Mouse (Mus musculus) heart, embryonic 15.5 days (tissue): ENCODE results near the gene Adarb1. TPM values are rescaled to one million over a fixed set of nuclear protein-coding genes. Genes with fewer than 3 reads are reported as not detected.

Experiments used
- ATAC-seq: fragments of 200-750 bp; cut with Nextera tagmentation; replicated peaks from 2 replicates; pipeline ENCODE4 v1.8.0; 2017; ENCODE audit warnings: low read depth, moderate TSS enrichment; ENCODE audit not compliant: insufficient number of reproducible peaks, insufficient read depth, low FRiP score
- H3K27ac ChIP-seq: fragments of 300-500 bp; sonication (generic); 2 replicates; pipeline ENCODE4 v1.5.1; 2015; ENCODE audit warnings: mild to moderate bottlenecking, inconsistent platforms
- H3K27me3 ChIP-seq: fragments of 300-500 bp; sonication (generic); 2 replicates; pipeline ENCODE4 v1.6.1; 2015; ENCODE audit warnings: inconsistent platforms
- H3K36me3 ChIP-seq: fragments of 300-500 bp; sonication (generic); 2 replicates; pipeline ENCODE4 v1.6.1; 2015; ENCODE audit warnings: mild to moderate bottlenecking, inconsistent platforms
- H3K4me1 ChIP-seq: fragments of 300-500 bp; sonication (generic); replicated peaks from 2 replicates; pipeline ENCODE4 v1.6.1; 2015; ENCODE audit warnings: inconsistent platforms
- H3K4me2 ChIP-seq: fragments of 300-500 bp; sonication (generic); 2 replicates; pipeline ENCODE4 v1.6.1; 2015; ENCODE audit warnings: inconsistent platforms, mild to moderate bottlenecking, moderate library complexity
- H3K4me3 ChIP-seq: fragments of 300-500 bp; sonication (generic); 2 replicates; pipeline ENCODE4 v1.5.1; 2015; ENCODE audit warnings: mild to moderate bottlenecking, inconsistent platforms
- H3K9ac ChIP-seq: fragments of 300-500 bp; sonication (generic); 2 replicates; pipeline ENCODE4 v1.6.1; 2015; ENCODE audit warnings: mild to moderate bottlenecking, inconsistent platforms
- H3K9me3 ChIP-seq: fragments of 300-500 bp; sonication (generic); replicated peaks from 2 replicates; pipeline ENCODE4 v1.6.1; 2016; ENCODE audit warnings: inconsistent platforms
- WGBS: fragments of 180-500 bp; shearing (Covaris S2); methylation state at CpG from one replicate; pipeline ENCODE4 v1.1.7; 2015; ENCODE audit warnings: mixed read lengths; 5-methylcytosine and 5-hydroxymethylcytosine counted together
- polyA plus RNA-seq: library from polyadenylated mRNA; unstranded; fragments of >200 nt; fragmentation: Nextera tagmentation; extraction: Ambion mirVana; gene quantifications from 2 replicates; pipeline ENCODE4 v1.2.1, GENCODE M21; 2015

Adarb1 gene
- polyA plus RNA-seq, 1 experiment from 2014 or later: 14.0 TPM

DNA sequence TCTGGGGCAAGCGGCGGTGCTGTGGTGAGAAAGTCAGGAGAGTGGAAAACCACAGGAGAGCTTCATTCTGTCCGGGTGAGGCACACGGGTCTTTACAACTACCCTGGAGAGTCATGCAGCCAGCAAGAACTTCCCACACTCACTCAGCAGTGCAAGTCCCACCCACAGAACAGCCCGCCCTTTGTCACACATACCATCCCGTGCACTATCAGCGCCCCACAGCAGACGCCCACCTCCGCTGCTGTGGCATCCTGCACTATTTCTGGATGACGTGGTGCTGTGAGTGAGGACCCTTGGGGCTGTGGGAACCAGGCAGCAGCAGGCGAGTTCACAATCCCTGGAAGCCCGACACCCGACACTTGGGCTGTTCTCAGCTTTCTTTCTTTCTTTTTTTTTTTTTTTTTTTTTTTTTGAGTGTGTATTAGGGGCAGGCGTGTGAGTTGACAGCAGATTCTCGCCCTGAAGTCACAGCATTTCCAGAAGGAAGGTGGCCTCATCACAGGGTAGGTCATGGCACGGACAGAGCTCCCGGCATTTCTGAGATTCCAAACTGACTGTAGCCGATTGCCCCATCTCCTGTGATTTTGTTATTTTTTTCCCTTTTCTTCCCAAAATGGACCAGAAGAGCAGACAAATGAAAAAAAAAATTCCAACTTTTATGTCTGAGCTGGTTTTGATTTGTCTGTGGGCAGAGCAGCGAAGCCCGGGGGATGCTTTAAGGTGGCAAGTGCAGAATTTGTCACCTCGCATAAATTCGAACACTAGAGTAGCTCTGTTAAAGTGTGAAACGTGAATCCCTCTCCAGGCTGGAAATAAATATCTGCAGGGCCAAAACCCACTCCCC is 31.5 kb upstream of the Adarb1 start:
- peak overlapping the region; percentile 35; the same call in 1 of the 2 replicates for H3K9ac ChIP-seq
- ATAC-seq: peak; percentile 75
- peak overlapping the region; percentile 62 for H3K4me2 ChIP-seq
- no peaks in the 10 kb centered on the region for H3K27me3 ChIP-seq
- peak overlapping the region; percentile 35 for H3K4me3 ChIP-seq
- no peaks in the 10 kb centered on the region for H3K36me3 ChIP-seq
- 11% methylated on average over 23 of the region's 23 CpGs for WGBS
- H3K4me1 ChIP-seq: peaks cover 42% of the 10 kb centered on the region
- H3K9me3 ChIP-seq: no peaks in the 10 kb centered on the region
- H3K27ac ChIP-seq: peak overlapping the region; percentile 83

DNA sequence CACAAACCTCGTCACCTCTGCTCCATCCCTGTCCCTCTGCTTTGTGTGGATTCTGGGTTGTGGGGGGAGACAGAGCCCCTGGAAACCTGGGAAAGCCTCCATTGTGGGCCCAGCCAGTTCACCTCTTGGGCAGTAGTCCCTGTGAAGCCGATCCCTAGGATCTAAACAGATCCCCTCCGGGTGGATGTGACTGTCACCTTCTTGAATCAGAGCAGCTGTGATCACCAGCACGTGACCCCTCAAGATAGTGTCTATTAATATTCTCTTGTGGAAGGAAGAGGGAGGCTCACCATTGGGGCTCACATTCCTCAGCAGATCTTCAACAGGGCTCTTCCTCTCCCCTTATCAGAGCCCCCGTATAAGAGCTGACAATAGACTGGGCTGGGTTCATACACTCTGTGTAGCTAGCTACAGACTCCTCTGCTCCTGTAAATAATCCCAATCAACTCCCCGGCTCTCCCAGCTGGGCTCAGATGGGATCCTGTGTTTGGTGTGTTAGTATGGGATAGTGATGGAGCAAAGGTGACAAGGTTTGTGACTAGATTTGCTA is 30.7 kb upstream of the Adarb1 start:
- Histone ChIP-seq H3K27ac (peak overlapping the region; percentile 83), H3K27me3 (no peaks in the 10 kb centered on the region), H3K4me2 (peak overlapping the region; percentile 62), H3K4me3 (peak overlapping the region; percentile 35), H3K9me3 (no peaks in the 10 kb centered on the region), H3K4me1 (peaks cover 38% of the 10 kb centered on the region), H3K36me3 (no peaks in the 10 kb centered on the region), H3K9ac (peak overlapping the region; percentile 35; the same call in 1 of the 2 replicates)
- 20% methylated on average over 6 of the region's 6 CpGs for WGBS
- 0 out of 2 replicates have a peak, but pooled peaks have one; percentile 28 for ATAC-seq

DNA sequence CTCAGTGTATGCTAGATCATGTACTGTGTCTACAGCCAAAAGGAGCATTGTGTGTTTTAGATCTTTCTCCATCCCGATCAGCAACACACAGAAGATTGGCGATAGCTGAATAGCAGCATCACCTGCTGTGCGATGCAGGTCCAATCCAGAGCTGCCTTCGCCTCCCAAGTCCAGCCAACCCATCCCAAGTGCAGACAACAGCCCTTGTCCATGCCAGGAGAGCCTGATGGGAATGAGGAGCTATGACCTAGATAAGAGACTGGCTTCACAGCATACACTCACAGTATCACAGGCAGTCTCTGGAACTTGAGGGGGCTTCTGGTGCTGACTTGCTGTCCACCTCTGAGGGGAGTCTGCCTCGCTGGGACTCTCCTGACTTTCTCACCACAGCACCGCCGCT is 30.1 kb upstream of the Adarb1 start:
- H3K4me3 ChIP-seq: no peak overlapping the region
- no peak for ATAC-seq
- no peaks in the 10 kb centered on the region for H3K9me3 ChIP-seq
- no peak overlapping the region for H3K9ac ChIP-seq
- H3K27ac ChIP-seq: peak overlapping the region; percentile 83
- no peaks in the 10 kb centered on the region for H3K27me3 ChIP-seq
- no peaks in the 10 kb centered on the region for H3K36me3 ChIP-seq
- H3K4me1 ChIP-seq: peaks cover 38% of the 10 kb centered on the region
- H3K4me2 ChIP-seq: no peak overlapping the region
- WGBS: 62% methylated on average over 7 of the region's 7 CpGs

DNA sequence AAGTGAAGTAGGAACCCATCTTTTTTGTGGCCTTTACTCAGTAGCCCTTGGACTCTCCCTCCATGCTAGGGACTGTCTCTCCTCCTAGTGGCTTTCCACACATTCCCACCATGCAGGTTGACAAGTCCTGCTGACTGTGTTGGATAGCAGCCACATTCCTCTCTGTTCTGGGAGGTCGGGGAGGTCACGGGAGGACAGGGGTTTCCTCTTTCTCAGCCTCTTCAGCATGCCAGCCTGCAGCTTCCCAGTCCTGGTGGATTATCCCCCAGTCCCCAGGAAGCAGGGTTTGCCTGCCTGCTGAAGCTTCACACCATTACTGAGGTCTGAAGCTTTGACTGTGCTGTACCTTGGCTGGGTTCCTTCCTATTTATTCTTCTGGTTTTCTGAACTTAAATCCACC is 29.7 kb upstream of the Adarb1 start:
- Histone ChIP-seq H3K9me3 (no peaks in the 10 kb centered on the region), H3K27ac (peak overlapping the region; percentile 83), H3K9ac (no peak overlapping the region), H3K4me3 (no peak overlapping the region), H3K27me3 (no peaks in the 10 kb centered on the region), H3K4me1 (peaks cover 38% of the 10 kb centered on the region), H3K36me3 (no peaks in the 10 kb centered on the region), H3K4me2 (no peak overlapping the region)
- ATAC-seq: peak; percentile 42
- WGBS: 2% methylated on average over 2 of the region's 2 CpGs

DNA sequence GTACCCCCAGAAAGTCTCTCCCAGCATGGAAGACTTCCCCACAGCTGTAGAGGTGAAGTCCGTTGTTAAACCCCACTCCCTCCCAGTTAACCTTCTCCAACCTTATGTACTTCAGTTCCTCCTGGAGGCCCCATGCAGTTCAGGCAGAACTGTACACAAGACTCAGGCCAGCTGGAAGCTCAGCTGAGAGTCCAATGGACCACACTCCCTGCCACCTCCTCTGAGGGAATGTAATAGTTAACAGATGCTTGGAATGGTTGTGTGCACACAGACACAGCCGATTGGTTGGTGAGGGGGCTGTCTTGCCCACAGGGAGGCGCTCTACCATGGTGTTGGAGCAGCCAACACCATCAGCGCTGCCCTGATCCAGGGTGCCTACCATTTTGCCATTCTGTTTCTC is 24.2 kb upstream of the Adarb1 start:
- Histone ChIP-seq H3K4me1 (peaks cover 31% of the 10 kb centered on the region), H3K4me3 (no peak overlapping the region), H3K27me3 (no peaks in the 10 kb centered on the region), H3K27ac (peak overlapping the region; percentile 78), H3K4me2 (no peak overlapping the region), H3K9me3 (no peaks in the 10 kb centered on the region), H3K36me3 (no peaks in the 10 kb centered on the region), H3K9ac (no peak overlapping the region)
- 75% methylated on average over 4 of the region's 4 CpGs for WGBS
- ATAC-seq: no peak

DNA sequence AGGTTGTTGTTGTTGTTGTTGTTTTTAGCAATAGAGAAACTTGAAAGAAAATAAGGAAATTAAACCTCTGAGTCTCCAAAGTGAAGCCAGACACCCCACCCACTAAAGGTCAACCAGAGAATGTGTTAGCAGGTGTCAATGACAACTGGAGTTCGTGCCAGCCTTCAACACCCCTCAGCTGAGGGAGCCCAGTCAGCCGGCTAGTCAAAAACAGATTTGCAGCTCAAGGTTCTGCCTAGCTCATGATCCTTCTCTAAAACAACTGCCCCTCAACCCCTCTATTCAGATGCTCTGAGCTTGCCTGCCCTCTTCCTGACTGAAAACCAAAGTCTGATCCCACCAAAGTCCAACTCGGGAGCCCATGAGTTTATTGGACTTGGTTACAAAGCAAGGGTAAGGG is 23.7 kb upstream of the Adarb1 start:
- no peak overlapping the region for H3K4me2 ChIP-seq
- no peak; the same call in 1 of the 2 replicates for ATAC-seq
- no peaks in the 10 kb centered on the region for H3K36me3 ChIP-seq
- H3K27ac ChIP-seq: peak overlapping the region; percentile 78
- 50% methylated on average over 3 of the region's 3 CpGs for WGBS
- peaks cover 28% of the 10 kb centered on the region for H3K4me1 ChIP-seq
- H3K9ac ChIP-seq: no peak overlapping the region
- no peaks in the 10 kb centered on the region for H3K9me3 ChIP-seq
- no peak overlapping the region for H3K4me3 ChIP-seq
- H3K27me3 ChIP-seq: no peaks in the 10 kb centered on the region

DNA sequence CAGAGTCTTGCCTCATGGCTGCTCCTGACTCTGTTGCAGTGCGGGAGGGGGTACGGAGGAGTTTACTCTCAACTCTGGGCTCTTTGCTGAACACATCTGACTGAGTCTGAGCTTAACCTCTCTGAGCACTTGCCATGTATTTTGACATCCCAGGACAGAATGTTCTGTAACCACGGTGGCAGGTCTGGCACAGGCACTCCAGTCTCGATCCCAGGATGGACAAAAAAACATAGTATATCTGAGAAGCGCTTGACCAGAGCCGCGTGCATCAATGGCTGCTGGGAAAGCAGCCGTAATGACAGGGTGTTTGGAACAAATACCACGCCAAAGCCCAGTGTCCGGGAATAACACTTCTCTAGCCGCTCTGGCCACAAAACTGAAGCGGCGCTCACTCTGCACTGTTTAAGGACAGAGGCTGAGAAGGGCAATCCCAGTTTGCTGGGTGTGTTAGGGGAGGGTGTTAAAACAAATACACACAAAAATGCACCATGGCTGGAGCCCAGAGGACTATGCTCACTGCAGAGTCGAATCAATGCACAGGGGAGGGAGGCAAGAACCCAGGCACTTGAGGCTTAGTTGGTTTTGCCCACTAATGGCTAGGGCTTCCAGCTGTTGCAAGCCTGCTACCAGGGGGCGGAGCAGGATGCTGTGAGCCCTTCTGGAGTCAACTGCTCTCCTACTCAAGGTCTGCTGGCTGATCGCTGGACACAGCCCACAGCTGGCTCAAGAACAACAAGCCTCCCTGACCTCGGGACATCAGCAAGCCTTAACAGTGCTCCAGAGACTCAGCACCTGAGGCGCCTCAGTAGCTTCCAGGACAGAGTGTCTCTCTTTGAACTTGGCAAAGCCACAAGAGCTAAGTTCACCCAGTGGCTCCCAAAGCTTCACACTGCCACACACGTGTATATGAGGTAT is 23.0 kb upstream of the Adarb1 start:
- H3K4me2 ChIP-seq: peak overlapping the region; percentile 41
- WGBS: 30% methylated on average over 19 of the region's 19 CpGs
- no peaks in the 10 kb centered on the region for H3K36me3 ChIP-seq
- peak; percentile 58 for ATAC-seq
- no peak overlapping the region for H3K9ac ChIP-seq
- H3K27me3 ChIP-seq: no peaks in the 10 kb centered on the region
- no peaks in the 10 kb centered on the region for H3K9me3 ChIP-seq
- H3K27ac ChIP-seq: peak overlapping the region; percentile 78
- H3K4me3 ChIP-seq: no peak overlapping the region
- H3K4me1 ChIP-seq: peaks cover 28% of the 10 kb centered on the region

DNA sequence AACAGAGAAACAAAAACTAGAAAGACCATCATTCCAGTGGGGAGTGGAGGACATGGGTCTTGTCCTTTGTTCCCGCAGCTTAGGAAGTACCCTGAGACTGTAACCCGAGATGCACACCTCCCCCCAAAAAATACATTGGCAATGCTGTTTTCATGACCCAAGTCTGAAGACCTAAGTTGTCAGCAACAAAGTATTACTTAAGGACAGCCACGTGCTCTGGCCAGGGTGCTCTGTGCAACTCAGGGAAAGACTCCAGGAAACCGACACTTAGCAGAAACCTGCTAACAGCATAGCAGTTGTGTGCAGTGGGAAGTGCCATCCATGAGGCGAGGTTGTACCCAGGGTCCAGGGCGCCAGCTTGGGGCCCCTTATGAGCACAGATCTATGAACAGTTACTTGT is 22.2 kb upstream of the Adarb1 start:
- no peak overlapping the region for H3K9ac ChIP-seq
- peak overlapping the region; percentile 78 for H3K27ac ChIP-seq
- no peaks in the 10 kb centered on the region for H3K9me3 ChIP-seq
- no peak overlapping the region for H3K4me3 ChIP-seq
- no peaks in the 10 kb centered on the region for H3K36me3 ChIP-seq
- no peak for ATAC-seq
- WGBS: 50% methylated on average over 6 of the region's 6 CpGs
- H3K4me1 ChIP-seq: peaks cover 33% of the 10 kb centered on the region
- peak overlapping the region; percentile 41 for H3K4me2 ChIP-seq
- no peaks in the 10 kb centered on the region for H3K27me3 ChIP-seq

DNA sequence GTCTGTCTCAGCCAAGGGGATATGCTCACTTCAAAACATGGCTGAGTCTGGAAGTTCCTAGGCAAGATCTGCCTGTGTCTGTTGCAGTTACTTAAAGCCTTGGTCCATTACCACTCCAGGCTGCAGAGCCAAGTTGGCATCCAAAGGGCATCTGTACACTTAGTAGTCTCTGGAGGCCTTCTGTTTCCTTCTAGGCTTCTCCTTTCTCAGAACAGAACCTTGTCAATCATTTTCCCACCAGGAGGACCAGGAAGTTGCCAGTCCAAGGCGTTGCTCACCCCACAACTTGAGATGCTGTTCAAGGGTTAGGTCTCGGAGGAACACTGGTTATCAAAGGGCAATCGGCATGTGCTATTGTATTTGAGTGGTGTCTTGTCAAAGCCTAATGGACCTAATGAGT is 21.0 kb upstream of the Adarb1 start:
- Histone ChIP-seq H3K4me1 (peaks cover 45% of the 10 kb centered on the region), H3K36me3 (no peaks in the 10 kb centered on the region), H3K9ac (no peak overlapping the region), H3K4me3 (no peak overlapping the region), H3K4me2 (no peak overlapping the region), H3K9me3 (no peaks in the 10 kb centered on the region), H3K27ac (no peak overlapping the region), H3K27me3 (no peaks in the 10 kb centered on the region)
- no peak for ATAC-seq
- WGBS: 78% methylated on average over 3 of the region's 3 CpGs

DNA sequence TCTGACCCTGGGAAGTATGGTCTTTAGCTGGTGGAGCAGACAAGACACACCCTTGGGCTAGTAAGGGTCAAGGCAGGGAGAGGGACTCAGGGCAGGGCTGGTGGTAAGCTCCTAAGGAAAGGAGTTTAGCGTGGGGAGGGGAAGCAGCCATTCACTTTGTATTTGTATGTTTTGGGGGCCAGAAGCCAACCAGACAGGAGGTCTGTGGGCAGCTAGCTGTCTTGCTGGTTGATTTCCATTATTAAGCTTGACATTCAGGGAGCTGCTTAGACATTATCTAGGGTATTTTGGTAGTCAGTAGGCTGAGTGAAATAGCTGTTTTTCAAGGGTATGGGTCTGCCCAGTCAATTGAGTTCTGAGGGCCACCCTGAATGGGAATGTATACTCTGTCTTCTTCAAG is 20.0 kb upstream of the Adarb1 start:
- Histone ChIP-seq H3K27me3 (no peaks in the 10 kb centered on the region), H3K36me3 (no peaks in the 10 kb centered on the region), H3K4me1 (peaks cover 45% of the 10 kb centered on the region), H3K9ac (no peak overlapping the region), H3K27ac (no peak overlapping the region), H3K4me2 (no peak overlapping the region), H3K4me3 (no peak overlapping the region), H3K9me3 (no peaks in the 10 kb centered on the region)
- WGBS: 52% methylated on average over 1 of the region's 1 CpGs
- ATAC-seq: no peak

DNA sequence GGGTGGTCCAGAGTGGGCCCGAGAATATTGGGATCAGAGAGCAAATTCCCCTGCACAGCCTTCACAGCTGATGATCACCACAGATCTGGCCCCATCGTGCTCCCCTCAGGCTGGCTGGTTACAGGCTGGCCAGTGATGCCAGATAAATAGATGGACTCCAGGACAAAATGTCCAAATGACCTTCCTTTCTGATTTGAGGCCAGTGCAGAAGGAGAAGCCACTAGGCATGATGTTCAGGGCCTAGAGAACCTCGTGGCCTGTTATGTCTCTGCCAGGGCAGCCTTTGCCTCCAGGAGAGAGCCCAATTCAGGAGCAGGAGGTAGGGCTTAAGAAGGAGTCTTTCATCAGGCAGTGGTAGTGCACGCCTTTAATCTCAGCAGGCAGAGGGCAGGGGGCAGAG is 17.3 kb upstream of the Adarb1 start:
- H3K36me3 ChIP-seq: no peaks in the 10 kb centered on the region
- no peaks in the 10 kb centered on the region for H3K27me3 ChIP-seq
- no peaks in the 10 kb centered on the region for H3K9me3 ChIP-seq
- no peak for ATAC-seq
- peak overlapping the region; percentile 37; the same call in 1 of the 2 replicates for H3K4me2 ChIP-seq
- H3K27ac ChIP-seq: peak overlapping the region; percentile 75
- peaks cover 24% of the 10 kb centered on the region for H3K4me1 ChIP-seq
- H3K4me3 ChIP-seq: no peak overlapping the region
- no peak overlapping the region for H3K9ac ChIP-seq
- 64% methylated on average over 4 of the region's 4 CpGs for WGBS
